Mouse (Mus musculus): ENCODE data around the gene Tprg. TPM values are rescaled to one million over a fixed set of nuclear protein-coding genes. Genes with fewer than 3 reads are reported as not detected.

Gene Tprg
- polyA plus RNA-seq, 1 experiment from 2014 or later, result not detected

DNA sequence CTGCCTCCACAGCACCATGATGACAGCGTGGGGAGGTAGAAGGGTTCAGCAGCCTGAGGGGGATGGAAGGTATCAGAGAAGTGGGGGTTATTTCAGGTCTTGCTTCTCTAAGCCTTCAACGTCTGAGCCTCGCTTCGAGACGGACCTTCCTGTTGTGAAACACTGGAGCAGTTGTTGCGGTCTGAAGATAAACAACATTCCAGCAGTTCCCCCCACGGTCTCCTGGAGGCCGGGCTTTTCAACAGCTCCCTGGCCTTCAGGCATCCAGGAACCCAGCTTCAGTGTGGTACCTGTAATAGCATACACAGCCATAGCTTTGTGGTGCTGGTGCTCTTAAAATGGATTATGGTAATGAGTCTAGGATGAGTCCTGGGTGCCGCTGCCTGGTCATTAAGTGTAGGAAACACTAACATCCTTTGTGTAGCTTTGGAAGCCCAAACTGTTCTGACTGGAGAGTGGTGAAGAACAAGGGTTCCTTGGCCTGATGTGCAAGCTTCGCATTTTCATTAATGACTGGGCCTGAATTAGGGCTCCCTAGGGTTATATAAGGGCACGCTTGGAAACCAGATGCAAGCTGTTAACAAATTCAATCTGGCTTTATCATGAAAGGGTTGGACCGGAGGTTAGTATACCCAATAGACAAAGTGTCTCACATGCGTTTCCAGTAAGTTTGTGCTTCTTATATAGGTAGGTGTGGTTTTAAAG, 179.0 kb downstream of the Tprg start:
- Histone ChIP-seq H3K4me2 (no peak overlapping the region), H3K4me3 (replicated peaks) (no peak overlapping the region), H3K4me1 (0 out of 2 replicates have a peak, but pooled peaks cover 4% of the 10 kb centered on the region), H3K9ac (no peak overlapping the region), H3K9me3 (replicated peaks) (no peaks in the 10 kb centered on the region), H3K27ac (no peak overlapping the region), H3K36me3 (no peaks in the 10 kb centered on the region), H3K27me3 (no peaks in the 10 kb centered on the region)
- 48% methylated on average over 13 of the region's 13 CpGs for WGBS
- ATAC-seq (replicated peaks; ENCODE audit: low FRiP score), result no peak

DNA sequence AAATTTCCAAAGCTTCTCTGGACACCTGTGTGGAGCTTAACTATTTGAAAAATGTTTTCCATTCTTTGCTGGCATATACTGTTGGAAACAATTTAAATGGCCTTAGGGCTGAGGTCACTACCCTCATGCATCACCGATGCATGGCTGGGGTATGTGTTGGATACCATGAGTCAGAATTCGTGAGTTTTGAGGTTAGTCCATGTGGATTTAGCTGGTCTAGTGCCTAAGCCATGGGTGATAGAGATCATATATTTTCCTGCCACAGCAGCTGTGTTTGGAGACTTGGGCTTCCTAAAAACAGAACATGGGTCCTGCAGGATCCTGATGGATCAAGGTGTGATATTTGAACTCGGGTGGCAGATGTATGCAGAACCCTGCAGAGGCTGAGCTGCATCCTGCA, 181.4 kb downstream of the Tprg start:
- Histone ChIP-seq H3K4me3 (replicated peaks) (no peak overlapping the region), H3K36me3 (no peaks in the 10 kb centered on the region), H3K9ac (no peak overlapping the region), H3K4me2 (no peak overlapping the region), H3K27ac (no peak overlapping the region), H3K4me1 (0 out of 2 replicates have a peak, but pooled peaks cover 4% of the 10 kb centered on the region), H3K9me3 (replicated peaks) (no peaks in the 10 kb centered on the region), H3K27me3 (no peaks in the 10 kb centered on the region)
- no peak for ATAC-seq (replicated peaks; ENCODE audit: low FRiP score)
- WGBS, result 79% methylated on average over 3 of the region's 3 CpGs

- Histone ChIP-seq H3K4me3 (replicated peaks) (no peak overlapping the region), H3K27ac (no peak overlapping the region), H3K4me2 (no peak overlapping the region), H3K9ac (no peak overlapping the region), H3K4me1 (0 out of 2 replicates have a peak, but pooled peaks cover 4% of the 10 kb centered on the region), H3K36me3 (no peaks in the 10 kb centered on the region), H3K9me3 (replicated peaks) (no peaks in the 10 kb centered on the region), H3K27me3 (no peaks in the 10 kb centered on the region)
- ATAC-seq (replicated peaks; ENCODE audit: low FRiP score), result no peak
- 24% methylated on average over 5 of the region's 5 CpGs for WGBS
Measured at GRCm38 (mm10) chr16:25468662-25469061, 182.0 kb downstream of the Tprg start.
